Mouse (Mus musculus): ENCODE measurements around the gene Tdrd1.

The Tdrd1 gene

DNA sequence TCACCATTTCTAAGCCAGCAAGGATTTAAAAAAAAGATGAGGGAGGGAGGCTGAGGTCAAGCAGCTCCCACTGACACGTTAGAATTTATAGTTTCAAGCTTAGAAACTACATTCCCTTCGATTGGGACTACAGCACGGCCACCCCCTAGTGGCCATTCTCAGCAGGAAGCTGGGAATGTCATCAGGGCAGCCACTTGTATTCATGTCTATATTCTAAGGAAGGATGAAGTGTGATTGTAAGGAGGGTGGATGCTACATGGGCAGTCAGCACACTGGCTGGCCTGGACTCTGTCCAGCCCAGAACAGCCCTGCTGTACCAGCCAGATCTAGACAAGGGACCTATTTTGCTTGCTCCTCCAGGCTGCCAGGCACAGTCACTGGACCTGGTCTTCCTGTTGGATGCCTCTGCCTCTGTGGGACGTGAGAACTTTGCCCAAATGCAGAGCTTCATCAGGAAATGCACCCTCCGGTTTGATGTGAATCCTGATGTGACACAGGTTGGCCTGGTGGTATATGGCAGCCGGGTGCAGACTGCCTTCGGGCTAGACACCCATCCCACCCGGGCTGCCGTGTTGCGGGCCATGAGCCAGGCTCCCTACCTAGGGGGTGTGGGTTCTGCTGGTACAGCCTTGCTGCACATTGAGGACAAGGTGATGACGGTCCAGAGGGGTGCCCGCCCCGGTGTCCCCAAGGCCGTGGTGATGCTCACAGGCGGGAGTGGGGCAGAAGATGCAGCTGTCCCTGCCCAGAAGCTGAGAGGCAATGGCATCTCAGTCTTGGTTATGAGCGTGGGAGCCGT is 82.7 kb downstream of the Tdrd1 start:
- DNase-seq (ENCODE audit: low read depth, low spot score), result peak; percentile 27

DNA sequence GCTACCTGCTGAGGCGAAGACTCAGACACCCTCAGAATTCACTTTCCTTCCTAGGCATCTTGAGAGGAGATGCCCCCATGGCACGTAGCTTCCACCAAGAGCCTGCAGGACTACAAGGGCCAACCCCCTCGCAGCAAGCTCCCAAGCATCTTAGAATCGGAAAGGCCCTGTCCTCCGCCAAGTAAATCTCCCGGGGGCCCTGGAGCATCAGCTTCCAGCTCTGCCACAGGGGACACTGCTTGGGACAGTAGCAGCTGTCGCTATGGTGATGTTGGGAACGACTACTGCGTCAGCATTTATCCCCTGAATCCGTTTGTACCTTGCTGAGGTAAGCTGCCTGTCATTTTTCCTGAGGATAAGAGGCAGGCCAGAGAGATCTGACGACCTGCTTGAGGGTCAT is 84.6 kb downstream of the Tdrd1 start:
- no peak for DNase-seq (ENCODE audit: low read depth, low spot score)

DNA sequence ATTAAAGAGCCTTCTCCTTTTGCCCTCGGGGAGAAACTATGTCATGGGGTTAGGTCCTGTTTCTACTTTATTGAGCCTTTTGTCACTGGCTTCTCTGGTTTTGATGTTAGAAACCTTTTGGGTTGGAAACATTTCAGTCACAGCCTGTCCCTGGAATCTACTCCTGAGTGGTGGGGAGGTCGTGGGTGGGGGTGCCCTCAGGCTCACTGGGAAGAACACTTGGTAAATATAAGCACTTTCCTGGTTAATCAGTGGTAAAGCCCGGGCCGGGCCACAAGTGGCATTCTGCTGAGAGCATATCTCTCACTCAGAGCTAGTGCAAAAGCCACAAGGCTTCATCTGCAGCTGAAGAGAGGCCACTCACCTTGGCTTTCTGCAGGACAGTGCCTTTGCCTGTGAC is 87.8 kb downstream of the Tdrd1 start:
- no peak for DNase-seq (ENCODE audit: low read depth, low spot score)

DNA sequence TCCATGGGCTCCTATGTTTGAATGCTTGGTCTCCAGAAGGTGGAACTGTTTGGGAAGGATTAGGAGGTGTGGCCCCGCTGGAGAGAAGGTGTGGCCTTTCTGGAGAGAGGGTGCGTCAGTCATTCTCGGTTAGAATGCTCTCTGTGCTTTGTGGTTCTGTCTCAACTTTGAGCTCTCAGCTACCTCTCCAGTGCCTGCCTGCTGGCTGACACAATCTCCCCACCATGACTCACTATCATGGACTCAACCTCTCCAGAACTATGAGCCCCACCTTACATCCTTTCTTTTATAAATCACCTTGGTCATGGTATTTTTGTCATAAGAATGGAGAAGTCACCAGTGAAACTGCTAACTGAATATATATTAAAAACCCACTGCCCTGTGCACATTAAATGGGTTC is 88.6 kb downstream of the Tdrd1 start:
- DNase-seq (ENCODE audit: low read depth, low spot score), result no peak

DNA sequence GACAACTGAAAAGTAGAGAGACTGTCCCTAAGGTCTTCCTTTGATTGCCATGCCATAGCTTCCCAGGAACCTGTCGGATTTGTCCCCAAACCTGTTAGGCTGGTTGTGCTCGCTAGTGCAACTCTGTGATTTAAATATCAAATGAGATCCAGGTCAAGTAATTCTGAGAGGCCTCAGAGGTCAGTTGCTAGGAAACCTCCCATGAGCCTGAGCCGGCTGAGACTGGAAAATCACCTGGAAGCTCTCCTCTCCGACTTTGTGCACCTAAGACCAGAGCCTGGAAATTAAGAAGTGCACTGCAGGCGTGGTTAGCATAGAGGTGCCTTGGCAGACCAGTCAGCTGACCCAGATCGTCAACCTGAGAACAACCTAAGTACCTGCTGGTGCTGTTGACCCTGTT is 89.1 kb downstream of the Tdrd1 start:
- no peak for DNase-seq (ENCODE audit: low read depth, low spot score)

Measured in telencephalon, adult 2 months (tissue).